Mouse (Mus musculus) forebrain, embryonic 15.5 days (tissue): ENCODE measurements around the gene Retreg3. TPM values are rescaled to one million over a fixed set of nuclear protein-coding genes. Genes with fewer than 3 reads are reported as not detected.
A peak's percentile ranks its signal among the peaks of the same experiment; 100 is the strongest.

ENCODE experiments used
- ATAC-seq: fragments of 200-750 bp; cut with Nextera tagmentation; replicated peaks from 2 replicates; pipeline ENCODE4 v1.8.0; 2017; ENCODE audit warnings: mild to moderate bottlenecking, moderate TSS enrichment, moderate library complexity
- H3K27ac ChIP-seq: fragments of 300-500 bp; sonication (generic); replicated peaks from 2 replicates; pipeline ENCODE4 v1.5.1; 2015; ENCODE audit warnings: mild to moderate bottlenecking, inconsistent platforms
- H3K27me3 ChIP-seq: fragments of 300-500 bp; sonication (generic); 2 replicates; pipeline ENCODE4 v1.6.1; 2015; ENCODE audit warnings: inconsistent platforms
- H3K36me3 ChIP-seq: fragments of 300-500 bp; sonication (generic); 2 replicates; pipeline ENCODE4 v1.6.1; 2015; ENCODE audit warnings: mild to moderate bottlenecking, inconsistent platforms
- H3K4me1 ChIP-seq: fragments of 300-500 bp; sonication (generic); 2 replicates; pipeline ENCODE4 v1.6.1; 2015; ENCODE audit warnings: inconsistent platforms
- H3K4me2 ChIP-seq: fragments of 300-500 bp; sonication (generic); replicated peaks from 2 replicates; pipeline ENCODE4 v1.6.1; 2015; ENCODE audit warnings: mild to moderate bottlenecking, inconsistent platforms
- H3K4me3 ChIP-seq: fragments of 300-500 bp; sonication (generic); 2 replicates; pipeline ENCODE4 v1.5.1; 2015; ENCODE audit warnings: mild to moderate bottlenecking, inconsistent platforms
- H3K9ac ChIP-seq: fragments of 300-500 bp; sonication (generic); replicated peaks from 2 replicates; pipeline ENCODE4 v1.6.1; 2015; ENCODE audit warnings: mild to moderate bottlenecking, inconsistent platforms
- H3K9me3 ChIP-seq: fragments of 300-500 bp; sonication (generic); 2 replicates; pipeline ENCODE4 v1.6.1; 2016; ENCODE audit warnings: inconsistent platforms
- WGBS: fragments of 180-500 bp; shearing (Covaris S2); methylation state at CpG from one replicate; pipeline ENCODE4 v1.1.7; 2015; ENCODE audit warnings: mixed read lengths; 5-methylcytosine and 5-hydroxymethylcytosine counted together
- polyA plus RNA-seq: library from polyadenylated mRNA; unstranded; fragments of >200 nt; fragmentation: Nextera tagmentation; extraction: Ambion mirVana; gene quantifications from 2 replicates; pipeline ENCODE4 v1.2.1, GENCODE M21; 2015

Retreg3 gene
- polyA plus RNA-seq, 1 experiment from 2014 or later: 27.7 TPM

DNA sequence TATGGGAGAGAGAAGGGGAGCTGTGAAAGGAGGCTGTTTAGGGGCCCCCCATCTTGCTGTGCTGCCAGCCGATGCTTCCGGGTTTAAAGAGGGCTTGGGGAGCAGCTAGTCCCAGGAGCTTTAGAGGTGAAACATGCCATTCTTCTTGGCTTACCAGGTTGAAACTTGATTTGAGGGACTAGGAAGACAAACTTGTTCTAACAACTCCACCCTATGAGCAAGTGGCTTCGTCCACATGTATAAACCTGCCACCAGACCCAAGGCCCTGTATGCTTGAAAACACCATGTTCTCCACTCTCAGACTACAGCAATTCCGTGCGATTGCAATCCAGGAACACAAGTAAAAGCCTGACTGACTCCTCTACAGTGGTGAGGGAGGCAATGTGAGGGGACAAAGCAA lies 16.7 kb downstream of the Retreg3 start:
- H3K4me1 ChIP-seq: no peaks in the 10 kb centered on the region
- no peaks in the 10 kb centered on the region for H3K9me3 ChIP-seq
- WGBS: 91% methylated on average over 5 of the region's 5 CpGs
- H3K9ac ChIP-seq: no peak overlapping the region
- H3K27ac ChIP-seq: no peak overlapping the region
- H3K4me3 ChIP-seq: no peak overlapping the region
- H3K27me3 ChIP-seq: no peaks in the 10 kb centered on the region
- ATAC-seq: no peak
- H3K36me3 ChIP-seq: peaks cover 52% of the 10 kb centered on the region
- no peak overlapping the region for H3K4me2 ChIP-seq

GRCm38 (mm10) chr11:101098231-101098630 lies 21.5 kb downstream of the Retreg3 start:
- no peaks in the 10 kb centered on the region for H3K9me3 ChIP-seq
- no peak for ATAC-seq
- no peak overlapping the region for H3K4me2 ChIP-seq
- peaks cover 56% of the 10 kb centered on the region for H3K36me3 ChIP-seq
- WGBS: 90% methylated on average over 8 of the region's 8 CpGs
- H3K27me3 ChIP-seq: no peaks in the 10 kb centered on the region
- H3K4me3 ChIP-seq: no peak overlapping the region
- peaks cover 19% of the 10 kb centered on the region for H3K4me1 ChIP-seq
- H3K9ac ChIP-seq: no peak overlapping the region
- H3K27ac ChIP-seq: no peak overlapping the region

DNA sequence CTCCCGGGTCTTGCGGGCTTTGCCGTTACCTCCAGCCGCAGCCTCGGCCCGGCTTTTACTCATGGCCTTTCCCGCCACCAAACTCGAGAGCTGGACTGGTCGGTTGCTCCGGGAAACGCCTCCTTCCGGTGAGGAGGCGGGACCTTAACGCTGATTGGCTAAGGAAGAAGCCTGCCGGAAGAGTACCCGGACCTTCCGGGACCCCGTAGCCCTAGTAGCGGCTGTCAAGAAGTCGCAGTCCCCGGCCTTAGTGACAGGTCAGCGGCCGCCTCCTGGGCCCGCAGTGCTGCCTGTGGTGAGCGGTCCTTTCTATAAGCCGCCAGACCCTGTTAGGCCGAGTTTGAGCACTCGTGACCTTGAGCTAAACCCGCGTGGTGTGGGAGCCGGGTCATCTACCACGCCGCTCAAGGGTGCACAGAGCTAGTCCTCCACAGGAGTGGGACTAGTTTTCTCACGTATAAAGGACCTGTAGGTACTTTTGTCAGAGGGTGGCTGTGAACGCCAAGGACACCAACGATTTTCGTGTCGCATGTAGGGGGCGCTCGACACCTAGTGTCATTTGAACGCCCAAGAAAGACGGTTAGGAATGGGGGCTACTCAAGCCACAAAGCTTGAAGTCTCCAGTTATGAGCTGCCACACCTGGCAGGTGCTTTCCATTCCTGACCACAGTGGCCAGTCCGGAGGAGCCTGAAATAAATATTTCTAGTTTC lies 24.2 kb downstream of the Retreg3 start, which contains the start of gene Psmc3ip:
Gene Psmc3ip (minus strand): TSS at position 123 of the 711 bp plus-strand sequence.
- H3K9ac ChIP-seq: peak within 1 kb of the TSS; percentile 71
- WGBS: under 1% methylated on average over 43 of the region's 43 CpGs

GRCm38 (mm10) chr11:101094930-101095313 lies 24.8 kb downstream of the Retreg3 start:
- WGBS: 0% methylated on average over 18 of the region's 18 CpGs
- peaks cover 68% of the 10 kb centered on the region for H3K36me3 ChIP-seq
- no peaks in the 10 kb centered on the region for H3K27me3 ChIP-seq
- H3K4me2 ChIP-seq: peak overlapping the region; percentile 83
- H3K9ac ChIP-seq: peak overlapping the region; percentile 71
- H3K4me1 ChIP-seq: peaks cover 19% of the 10 kb centered on the region
- H3K4me3 ChIP-seq: peak overlapping the region; percentile 90
- peak overlapping the region; percentile 89 for H3K27ac ChIP-seq
- no peak; the same call in 1 of the 2 replicates for ATAC-seq
- no peaks in the 10 kb centered on the region for H3K9me3 ChIP-seq

More for the DNA sequence above, 24.2 kb downstream of the Retreg3 start, which contains the start of gene Psmc3ip:
- ATAC-seq: peak; percentile 96
- Histone ChIP-seq H3K36me3 (peaks cover 68% of the 10 kb centered on the region), H3K27ac (peak within 1 kb of the TSS; percentile 89), H3K9me3 (no peaks in the 10 kb centered on the region), H3K4me2 (peak within 1 kb of the TSS; percentile 83), H3K4me3 (peak within 1 kb of the TSS; percentile 90), H3K27me3 (no peaks in the 10 kb centered on the region), H3K4me1 (peaks cover 19% of the 10 kb centered on the region)

- H3K4me2 ChIP-seq: no peak overlapping the region
- H3K36me3 ChIP-seq: peaks cover 51% of the 10 kb centered on the region
- H3K4me3 ChIP-seq: no peak overlapping the region
- no peak overlapping the region for H3K27ac ChIP-seq
- ATAC-seq: no peak
- H3K9me3 ChIP-seq: no peaks in the 10 kb centered on the region
- H3K4me1 ChIP-seq: peaks cover 41% of the 10 kb centered on the region
- WGBS: 92% methylated on average over 1 of the region's 1 CpGs
- no peak overlapping the region for H3K9ac ChIP-seq
- H3K27me3 ChIP-seq: no peaks in the 10 kb centered on the region
Observed at GRCm38 (mm10) chr11:101089931-101090330, 29.8 kb downstream of the Retreg3 start.

DNA sequence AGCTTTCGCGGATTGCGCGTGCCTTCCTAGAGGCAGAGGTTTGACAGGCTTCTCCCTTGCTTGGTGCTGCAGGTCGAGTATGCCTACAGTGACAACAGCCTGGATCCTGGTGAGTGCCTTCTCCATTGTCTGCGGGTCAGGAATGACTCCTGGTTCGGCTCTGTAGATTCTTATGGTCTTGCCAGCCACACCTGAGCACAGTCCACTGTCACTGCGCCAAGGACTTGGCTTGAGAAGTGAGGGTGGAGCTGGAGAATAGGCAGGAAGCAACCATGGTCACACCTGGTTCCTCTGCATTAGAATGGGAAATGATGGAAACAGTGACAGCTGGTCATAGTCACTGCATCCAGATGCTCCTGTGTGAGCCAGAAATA lies 32.0 kb downstream of the Retreg3 start:
- peaks cover 42% of the 10 kb centered on the region for H3K36me3 ChIP-seq
- WGBS: 13% methylated on average over 8 of the region's 8 CpGs
- ATAC-seq: no peak

GRCm38 (mm10) chr11:101086756-101087681 lies 32.7 kb downstream of the Retreg3 start, which contains the start of gene Mlx:
Mlx (plus strand) TSS chr11:101087277.
- Histone ChIP-seq H3K4me2 (peak within 1 kb of the TSS; percentile 89), H3K4me1 (peaks cover 38% of the 10 kb centered on the region), H3K27me3 (no peaks in the 10 kb centered on the region), H3K9ac (peak within 1 kb of the TSS; percentile 76), H3K9me3 (no peaks in the 10 kb centered on the region), H3K4me3 (peak within 1 kb of the TSS; percentile 73), H3K36me3 (peaks cover 35% of the 10 kb centered on the region), H3K27ac (peak within 1 kb of the TSS; percentile 86)
- ATAC-seq: peak; percentile 82
- under 1% methylated on average over 52 of the region's 52 CpGs for WGBS

More for the DNA sequence above, 32.0 kb downstream of the Retreg3 start:
- Histone ChIP-seq H3K27ac (peak overlapping the region; percentile 86), H3K4me3 (peak overlapping the region; percentile 73), H3K9ac (peak overlapping the region; percentile 76), H3K4me2 (peak overlapping the region; percentile 89), H3K9me3 (no peaks in the 10 kb centered on the region), H3K27me3 (no peaks in the 10 kb centered on the region), H3K4me1 (peaks cover 38% of the 10 kb centered on the region)

DNA sequence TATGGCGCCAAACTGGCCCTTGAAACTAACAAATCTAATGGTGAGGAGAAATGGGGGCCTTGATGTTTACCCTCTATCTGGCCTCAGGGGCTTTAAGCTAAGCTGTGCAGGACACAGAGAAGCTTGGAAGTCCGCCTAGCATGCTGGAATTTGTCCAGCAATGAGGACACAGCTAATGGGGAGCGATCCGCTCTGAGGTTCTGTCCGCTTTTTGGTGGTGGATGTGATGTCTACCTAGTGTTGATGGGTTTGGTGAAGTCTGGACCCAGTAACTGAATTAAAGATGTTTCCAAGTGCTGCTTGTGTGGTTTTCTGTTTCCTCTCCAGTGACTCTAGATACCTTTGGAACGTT lies 33.4 kb downstream of the Retreg3 start:
- Histone ChIP-seq H3K36me3 (peaks cover 28% of the 10 kb centered on the region), H3K27me3 (peaks cover under 1% of the 10 kb centered on the region; the same call in 1 of the 2 replicates), H3K9me3 (no peaks in the 10 kb centered on the region), H3K27ac (peak overlapping the region; percentile 86), H3K4me1 (peaks cover 45% of the 10 kb centered on the region), H3K4me2 (peak overlapping the region; percentile 89), H3K9ac (0 out of 2 replicates have a peak overlapping the region, but pooled peaks have one; percentile 14), H3K4me3 (peak overlapping the region; percentile 73; the same call in 1 of the 2 replicates)
- no peak for ATAC-seq
- WGBS: 77% methylated on average over 6 of the region's 6 CpGs

DNA sequence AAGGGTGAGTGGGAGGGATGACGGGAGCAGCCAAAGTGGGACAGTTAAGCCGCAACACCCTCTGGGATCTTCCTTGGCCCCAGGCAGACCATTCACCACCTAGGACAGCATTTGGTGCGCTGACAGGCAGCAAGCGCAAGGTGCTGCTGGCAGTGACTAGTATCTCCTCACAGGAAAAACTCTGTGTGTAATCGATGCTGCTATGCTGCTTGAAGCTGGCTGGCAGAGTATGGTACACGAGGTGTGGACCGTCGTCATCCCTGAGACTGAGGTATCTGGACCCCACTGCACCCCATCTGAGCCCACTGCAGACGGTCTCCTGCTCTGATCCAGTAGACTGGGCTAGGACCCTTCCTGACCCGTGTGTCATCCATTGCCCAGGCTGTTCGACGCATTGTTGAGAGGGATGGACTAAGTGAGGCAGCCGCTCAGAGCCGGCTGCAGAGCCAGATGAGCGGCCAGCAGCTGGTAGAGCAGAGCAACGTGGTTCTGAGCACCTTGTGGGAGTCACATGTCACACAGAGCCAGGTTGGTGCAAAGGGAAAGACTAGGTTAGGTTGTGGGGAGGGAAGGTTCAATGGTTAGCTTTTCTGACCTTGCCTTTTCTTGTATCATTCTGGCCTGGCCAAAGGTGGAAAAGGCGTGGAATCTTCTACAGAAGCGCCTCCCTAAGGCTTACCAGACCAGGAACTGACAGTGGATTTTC lies 33.9 kb downstream of the Retreg3 start:
- 94% methylated on average over 18 of the region's 18 CpGs for WGBS
- H3K36me3 ChIP-seq: peaks cover 23% of the 10 kb centered on the region
- H3K27me3 ChIP-seq: peaks cover 6% of the 10 kb centered on the region
- H3K4me3 ChIP-seq: no peak overlapping the region
- no peaks in the 10 kb centered on the region for H3K9me3 ChIP-seq
- no peak overlapping the region for H3K4me2 ChIP-seq
- 0 out of 2 replicates have a peak overlapping the region, but pooled peaks have one; percentile 86 for H3K27ac ChIP-seq
- no peak overlapping the region for H3K9ac ChIP-seq
- no peak for ATAC-seq
- peaks cover 47% of the 10 kb centered on the region for H3K4me1 ChIP-seq

- Histone ChIP-seq H3K9ac (no peak overlapping the region), H3K4me1 (peaks cover 47% of the 10 kb centered on the region)
Observed at GRCm38 (mm10) chr11:101084811-101085210, 34.9 kb downstream of the Retreg3 start.

GRCm38 (mm10) chr11:101084246-101084645 lies 35.4 kb downstream of the Retreg3 start:
- no peak for ATAC-seq
- 89% methylated on average over 14 of the region's 14 CpGs for WGBS

More at GRCm38 (mm10) chr11:101084811-101085210, 34.9 kb downstream of the Retreg3 start:
- H3K4me3 ChIP-seq: no peak overlapping the region
- no peak overlapping the region for H3K27ac ChIP-seq
- H3K36me3 ChIP-seq: peaks cover 13% of the 10 kb centered on the region
- no peak for ATAC-seq
- H3K4me2 ChIP-seq: no peak overlapping the region
- H3K9me3 ChIP-seq: no peaks in the 10 kb centered on the region
- WGBS: 94% methylated on average over 12 of the region's 12 CpGs
- H3K27me3 ChIP-seq: peaks cover 16% of the 10 kb centered on the region

More at GRCm38 (mm10) chr11:101084246-101084645, 35.4 kb downstream of the Retreg3 start:
- Histone ChIP-seq H3K27me3 (peaks cover 21% of the 10 kb centered on the region), H3K27ac (no peak overlapping the region), H3K36me3 (peaks cover 8% of the 10 kb centered on the region), H3K4me1 (peaks cover 50% of the 10 kb centered on the region), H3K4me2 (no peak overlapping the region), H3K9ac (no peak overlapping the region), H3K4me3 (no peak overlapping the region), H3K9me3 (no peaks in the 10 kb centered on the region)
